Mouse (Mus musculus): ENCODE data around the gene Kdsr. TPM values are rescaled to one million over a fixed set of nuclear protein-coding genes. Genes with fewer than 3 reads are reported as not detected.

Gene Kdsr
- total RNA-seq, 2 experiments from 2014 or later = 24.0 to 24.8 TPM

Other genes starting within 250 kb of the Kdsr start
- gene Bcl2, start 45.5 kb downstream of the Kdsr start, total RNA-seq (2021) = 10 to 100 TPM; 12.3 to 12.4 TPM
- gene Vps4b, start 37.0 kb upstream of the Kdsr start, total RNA-seq (2021) = 10 to 100 TPM; 47.1 to 50.1 TPM
- not detected for gene Serpinb5, start 101.4 kb upstream of the Kdsr start, total RNA-seq (2021)
- not detected for gene Serpinb12, start 174.7 kb upstream of the Kdsr start, total RNA-seq (2021)
- not detected for gene Serpinb13, start 221.3 kb upstream of the Kdsr start, total RNA-seq (2021)